Mouse (Mus musculus): ENCODE data around the gene Dupd1. TPM values are rescaled to one million over a fixed set of nuclear protein-coding genes. Genes with fewer than 3 reads are reported as not detected.
A peak's percentile ranks its signal among the peaks of the same experiment; 100 is the strongest.

The Dupd1 gene
- polyA plus RNA-seq (2015; fragmentation: Nextera tagmentation; extraction: Ambion mirVana): 0.16 and 0.24 TPM in 2 replicates

DNA sequence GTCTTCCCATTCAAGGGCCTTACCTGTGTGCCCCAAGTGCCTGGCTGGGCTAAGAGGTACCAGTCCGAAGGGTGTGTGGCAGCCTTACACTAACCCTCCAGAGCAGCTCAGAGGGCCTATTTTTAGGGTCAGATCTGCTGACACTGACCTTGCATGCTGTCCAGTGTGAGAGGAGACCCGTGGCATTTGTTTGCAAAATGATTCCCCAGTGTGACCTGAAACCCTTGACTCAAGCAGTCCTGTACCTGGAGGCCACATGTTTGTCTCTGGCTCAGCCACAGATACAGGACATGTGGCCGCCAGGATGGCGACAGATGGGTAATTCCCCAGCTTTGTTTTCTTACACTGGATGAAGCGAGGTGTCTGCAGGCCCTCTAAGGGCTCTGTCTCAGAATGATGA is at the start of gene Dupd1:
Gene Dupd1 (minus strand): TSS at position 91 of the 400 bp plus-strand sequence.
- Histone ChIP-seq H3K9me3 (ENCODE audit: low read length) (no peaks in the 10 kb centered on the region), H3K4me1 (ENCODE audit: insufficient read depth, low read depth, low read length) (no peaks in the 10 kb centered on the region), H3K36me3 (ENCODE audit: insufficient read depth, low read length) (no peaks in the 10 kb centered on the region), H3K27ac (ENCODE audit: low read length) (no peak within 1 kb of the TSS), H3K4me2 (replicated peaks; ENCODE audit: low read depth, low read length) (no peak within 1 kb of the TSS), H3K27me3 (replicated peaks; ENCODE audit: insufficient read depth, low read length) (no peaks in the 10 kb centered on the region), H3K4me3 (ENCODE audit: low read depth, low read length) (no peak within 1 kb of the TSS), H3K9ac (replicated peaks; ENCODE audit: low read depth) (no peak within 1 kb of the TSS)
- WGBS: 69% methylated on average over 5 of the region's 5 CpGs
- TF ChIP-seq EP300 (IDR thresholded peaks at IDR 0.05) (no peak), CTCF (IDR thresholded peaks at IDR 0.05) (no peak)
- DNase-seq (ENCODE audit: low spot score) (no peak), ATAC-seq (no peak)

DNA sequence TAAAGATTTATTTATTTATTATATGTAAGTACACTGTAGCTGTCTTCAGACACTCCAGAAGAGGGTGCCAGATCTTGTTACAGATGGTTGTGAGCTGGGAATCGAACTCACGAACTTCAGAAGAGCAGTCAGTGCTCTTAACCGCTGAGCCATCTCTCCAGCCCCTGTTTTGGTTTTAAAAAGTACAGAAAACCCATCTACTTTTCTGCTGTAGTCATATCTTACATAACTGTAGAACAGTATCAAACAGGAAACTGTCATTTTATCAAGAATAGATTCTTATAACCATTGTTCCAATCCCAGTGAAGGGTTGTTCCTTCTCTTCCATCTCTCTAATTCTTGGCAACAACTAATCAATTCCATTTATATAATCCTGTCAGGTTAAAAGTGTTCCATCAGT is 49.4 kb upstream of the Dupd1 start:
- no peak for DNase-seq (ENCODE audit: low spot score)
- no peaks in the 10 kb centered on the region for H3K27me3 ChIP-seq (replicated peaks; ENCODE audit: insufficient read depth, low read length)
- ATAC-seq: no peak
- H3K36me3 ChIP-seq (ENCODE audit: insufficient read depth, low read length): no peaks in the 10 kb centered on the region
- H3K9me3 ChIP-seq (ENCODE audit: low read length): no peaks in the 10 kb centered on the region
- TF ChIP-seq CTCF (IDR thresholded peaks at IDR 0.05) (no peak), EP300 (IDR thresholded peaks at IDR 0.05) (no peak)
- no peak overlapping the region for H3K27ac ChIP-seq (ENCODE audit: low read length)
- no peak overlapping the region for H3K9ac ChIP-seq (replicated peaks; ENCODE audit: low read depth)
- H3K4me2 ChIP-seq (replicated peaks; ENCODE audit: low read depth, low read length): no peak overlapping the region
- 89% methylated on average over 3 of the region's 3 CpGs for WGBS
- H3K4me1 ChIP-seq (ENCODE audit: insufficient read depth, low read depth, low read length): no peaks in the 10 kb centered on the region
- no peak overlapping the region for H3K4me3 ChIP-seq (ENCODE audit: low read depth, low read length)

DNA sequence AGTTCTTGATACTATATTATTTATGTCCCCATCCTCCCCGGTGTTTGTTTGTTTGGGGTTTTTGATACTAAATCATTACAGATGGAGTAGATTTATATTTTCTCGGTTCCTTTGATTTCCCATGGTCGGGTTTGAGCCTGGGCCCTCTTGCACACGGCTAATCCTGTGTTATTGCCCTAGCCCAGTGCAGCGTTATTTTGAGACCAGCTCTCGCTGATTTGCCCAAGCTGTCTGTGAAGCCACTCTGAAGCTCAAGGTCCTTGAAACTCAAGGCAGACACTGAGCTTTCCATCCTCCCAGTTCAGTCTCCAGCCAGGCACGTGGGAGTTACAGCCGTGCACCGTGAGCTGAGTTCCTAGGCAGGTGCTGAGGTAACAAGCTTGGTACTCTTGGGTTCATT is 47.2 kb upstream of the Dupd1 start:
- no peak for ATAC-seq
- Histone ChIP-seq H3K27ac (ENCODE audit: low read length) (no peak overlapping the region), H3K9ac (replicated peaks; ENCODE audit: low read depth) (no peak overlapping the region), H3K4me2 (replicated peaks; ENCODE audit: low read depth, low read length) (no peak overlapping the region), H3K4me3 (ENCODE audit: low read depth, low read length) (no peak overlapping the region), H3K4me1 (ENCODE audit: insufficient read depth, low read depth, low read length) (no peaks in the 10 kb centered on the region), H3K9me3 (ENCODE audit: low read length) (no peaks in the 10 kb centered on the region), H3K27me3 (replicated peaks; ENCODE audit: insufficient read depth, low read length) (no peaks in the 10 kb centered on the region), H3K36me3 (ENCODE audit: insufficient read depth, low read length) (no peaks in the 10 kb centered on the region)
- TF ChIP-seq EP300 (IDR thresholded peaks at IDR 0.05): no peak
- TF ChIP-seq CTCF (IDR thresholded peaks at IDR 0.05): no peak
- DNase-seq (ENCODE audit: low spot score): no peak
- 81% methylated on average over 9 of the region's 9 CpGs for WGBS

DNA sequence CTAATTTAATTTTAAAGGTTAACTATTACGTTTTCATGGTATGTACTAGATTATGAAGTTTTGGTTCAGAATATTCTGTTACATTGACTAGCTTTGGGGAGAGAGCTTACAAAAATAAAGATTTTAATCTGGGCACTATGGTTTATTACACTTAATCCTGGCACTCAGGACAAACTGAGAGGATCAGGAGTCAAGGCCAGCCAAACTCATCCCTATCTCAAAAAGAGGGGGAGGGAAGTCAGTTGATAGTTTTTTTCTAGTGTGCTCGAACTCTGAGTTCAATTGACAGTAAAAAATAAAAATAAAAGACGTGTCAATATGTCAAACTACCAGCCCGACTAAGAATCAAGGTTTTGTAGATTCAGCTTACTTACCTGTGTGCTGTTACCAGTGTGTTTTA is 39.0 kb upstream of the Dupd1 start:
- Histone ChIP-seq H3K9me3 (ENCODE audit: low read length) (no peaks in the 10 kb centered on the region), H3K4me2 (replicated peaks; ENCODE audit: low read depth, low read length) (no peak overlapping the region), H3K27ac (ENCODE audit: low read length) (no peak overlapping the region), H3K36me3 (ENCODE audit: insufficient read depth, low read length) (no peaks in the 10 kb centered on the region), H3K27me3 (replicated peaks; ENCODE audit: insufficient read depth, low read length) (0 out of 2 replicates have a peak, but pooled peaks cover 2% of the 10 kb centered on the region), H3K9ac (replicated peaks; ENCODE audit: low read depth) (no peak overlapping the region), H3K4me3 (ENCODE audit: low read depth, low read length) (no peak overlapping the region), H3K4me1 (ENCODE audit: insufficient read depth, low read depth, low read length) (peaks cover 6% of the 10 kb centered on the region; the same call in 1 of the 2 replicates)
- 83% methylated on average over 4 of the region's 4 CpGs for WGBS
- no peak for TF ChIP-seq CTCF (IDR thresholded peaks at IDR 0.05)
- no peak for TF ChIP-seq EP300 (IDR thresholded peaks at IDR 0.05)
- DNase-seq (ENCODE audit: low spot score) (no peak), ATAC-seq (no peak)

DNA sequence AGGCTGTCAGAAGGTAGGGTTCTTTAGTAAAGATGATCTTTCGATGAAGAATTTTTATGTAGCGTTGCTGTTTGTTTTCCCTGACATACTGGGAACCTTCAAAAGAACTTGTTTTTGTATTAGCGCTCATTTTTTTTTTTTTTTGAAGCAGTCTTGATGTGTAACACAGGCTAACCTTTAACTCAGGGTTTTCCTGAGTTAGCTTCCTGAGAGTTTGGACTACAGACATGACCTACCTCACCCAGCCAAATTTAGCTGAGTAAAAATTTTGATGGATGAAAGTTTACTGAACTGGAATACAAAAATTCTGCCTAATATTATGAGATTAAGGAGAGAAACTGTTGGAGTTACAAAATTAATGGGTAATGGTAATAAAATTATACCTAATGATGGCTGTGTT is 38.0 kb upstream of the Dupd1 start:
- Histone ChIP-seq H3K9me3 (ENCODE audit: low read length) (no peaks in the 10 kb centered on the region), H3K4me2 (replicated peaks; ENCODE audit: low read depth, low read length) (no peak overlapping the region), H3K4me3 (ENCODE audit: low read depth, low read length) (no peak overlapping the region), H3K4me1 (ENCODE audit: insufficient read depth, low read depth, low read length) (peaks cover 6% of the 10 kb centered on the region; the same call in 1 of the 2 replicates), H3K27ac (ENCODE audit: low read length) (no peak overlapping the region), H3K36me3 (ENCODE audit: insufficient read depth, low read length) (no peaks in the 10 kb centered on the region), H3K27me3 (replicated peaks; ENCODE audit: insufficient read depth, low read length) (0 out of 2 replicates have a peak, but pooled peaks cover 3% of the 10 kb centered on the region), H3K9ac (replicated peaks; ENCODE audit: low read depth) (no peak overlapping the region)
- DNase-seq (ENCODE audit: low spot score): no peak
- WGBS: 88% methylated on average over 3 of the region's 3 CpGs
- ATAC-seq: no peak
- no peak for TF ChIP-seq CTCF (IDR thresholded peaks at IDR 0.05)
- no peak for TF ChIP-seq EP300 (IDR thresholded peaks at IDR 0.05)

DNA sequence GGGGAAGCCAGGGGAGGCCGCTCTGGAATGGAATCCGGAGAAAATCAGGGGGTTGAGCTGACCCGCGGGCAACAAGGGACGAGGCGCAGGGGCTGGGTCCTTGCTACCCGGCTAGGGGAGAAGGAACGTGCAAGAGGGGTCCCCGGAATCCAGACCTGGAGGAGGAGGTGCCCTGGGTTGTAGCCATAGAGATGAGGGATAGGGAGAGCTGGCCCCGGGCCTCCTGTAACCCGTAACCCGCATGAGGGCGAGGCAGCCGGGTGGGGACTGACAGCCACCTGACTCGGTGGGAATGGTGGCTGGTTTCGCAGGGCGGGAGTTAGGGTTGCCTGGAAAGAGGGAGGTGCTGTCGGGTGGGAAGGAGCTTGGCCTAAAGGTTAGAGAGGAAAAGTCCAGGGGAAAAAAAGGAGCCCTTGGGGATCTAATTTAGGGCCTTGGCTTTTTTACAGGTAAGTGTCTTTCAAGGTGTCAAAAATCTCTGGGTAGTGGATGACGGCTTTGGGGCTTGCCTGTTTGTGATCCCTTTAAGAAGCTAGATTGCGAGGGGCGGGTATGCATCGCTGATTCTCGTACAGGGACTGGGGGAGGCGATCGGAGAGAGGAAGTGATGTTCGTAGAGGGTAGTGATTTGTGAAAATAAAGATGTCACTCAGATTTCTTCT is 36.6 kb upstream of the Dupd1 start, which contains the start of gene Dusp13:
Gene Dusp13 (minus strand): TSS at position 301 of the 662 bp plus-strand sequence.
- no peaks in the 10 kb centered on the region for H3K36me3 ChIP-seq (ENCODE audit: insufficient read depth, low read length)
- H3K4me3 ChIP-seq (ENCODE audit: low read depth, low read length): peak within 1 kb of the TSS; percentile 97
- peaks cover 6% of the 10 kb centered on the region; the same call in 1 of the 2 replicates for H3K4me1 ChIP-seq (ENCODE audit: insufficient read depth, low read depth, low read length)
- under 1% methylated on average over 26 of the region's 26 CpGs for WGBS
- TF ChIP-seq CTCF (IDR thresholded peaks at IDR 0.05): no peak
- H3K4me2 ChIP-seq (replicated peaks; ENCODE audit: low read depth, low read length): peak within 1 kb of the TSS; percentile 82
- peak within 1 kb of the TSS; percentile 82 for H3K9ac ChIP-seq (replicated peaks; ENCODE audit: low read depth)
- H3K9me3 ChIP-seq (ENCODE audit: low read length): no peaks in the 10 kb centered on the region
- 0 out of 2 replicates have a peak, but pooled peaks cover 3% of the 10 kb centered on the region for H3K27me3 ChIP-seq (replicated peaks; ENCODE audit: insufficient read depth, low read length)
- DNase-seq (ENCODE audit: low spot score) (peak; percentile 87), ATAC-seq (peak; percentile 72)
- H3K27ac ChIP-seq (ENCODE audit: low read length): peak within 1 kb of the TSS; percentile 88

Data from lung, postnatal 0 days (tissue).